Mouse (Mus musculus): ENCODE results near the gene C2cd2.
"Not testable (repeated sequence)": the region's sequence is repeated elsewhere in the genome, so short reads cannot be mapped to it uniquely, and the experiment has no call there.

Gene C2cd2

GRCm38 (mm10) chr16:97962151-97962948, at the start of gene C2cd2, which contains the start of gene Zbtb21:
Gene C2cd2, minus strand, starts transcription at chr16:97962598.
Gene Zbtb21, minus strand, starts transcription at chr16:97962622.
- DNase-seq: peak; percentile 97

- not testable (repeated sequence) for DNase-seq
These were observed 35.0 kb upstream of the C2cd2 start for GRCm38 (mm10) chr16:97997383-97997731.

DNA sequence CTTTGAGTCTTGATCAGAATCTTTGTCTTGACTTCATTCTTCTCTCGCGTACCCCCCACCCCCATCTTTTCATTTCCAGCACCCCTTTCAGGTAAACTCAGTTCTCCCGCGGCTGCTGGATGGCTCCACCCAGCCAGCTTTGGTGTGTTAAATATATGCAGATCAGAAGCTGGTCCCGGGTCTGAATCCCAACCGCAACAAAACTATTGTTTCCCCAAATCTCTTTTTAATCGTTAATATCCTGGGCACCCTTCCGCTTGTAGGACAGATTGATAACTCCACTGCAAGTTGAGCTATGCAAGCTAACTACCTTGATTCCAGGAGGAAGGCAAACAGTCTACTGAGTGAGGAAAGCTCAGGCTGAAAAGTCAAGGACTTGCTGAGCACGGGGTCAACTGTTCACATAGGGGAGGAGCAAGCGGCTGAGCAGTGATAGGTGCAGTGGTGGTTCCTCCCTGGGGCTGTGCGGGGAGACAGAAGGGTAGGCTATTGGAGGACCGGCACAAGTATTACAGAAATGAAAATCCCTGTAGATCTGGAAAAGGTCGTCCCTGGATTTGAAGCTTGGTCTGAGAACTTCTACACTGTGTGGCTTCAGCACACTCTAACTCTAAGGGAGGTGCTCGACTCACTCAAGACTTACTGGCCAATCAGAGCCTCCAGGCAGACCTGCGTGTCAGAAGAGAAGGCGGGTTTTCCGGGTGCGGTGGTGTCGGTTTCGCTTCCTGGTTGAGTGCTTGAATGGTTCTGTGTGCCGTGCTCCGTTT, 34.4 kb upstream of the C2cd2 start, which contains the start of gene B230307C23Rik:
TSS of gene B230307C23Rik (plus strand) at position 700 of the 767 bp plus-strand sequence.
- peak; percentile 92 for DNase-seq

- peak; percentile 13 for DNase-seq
These were observed 33.6 kb upstream of the C2cd2 start for GRCm38 (mm10) chr16:97995849-97996615.

DNA sequence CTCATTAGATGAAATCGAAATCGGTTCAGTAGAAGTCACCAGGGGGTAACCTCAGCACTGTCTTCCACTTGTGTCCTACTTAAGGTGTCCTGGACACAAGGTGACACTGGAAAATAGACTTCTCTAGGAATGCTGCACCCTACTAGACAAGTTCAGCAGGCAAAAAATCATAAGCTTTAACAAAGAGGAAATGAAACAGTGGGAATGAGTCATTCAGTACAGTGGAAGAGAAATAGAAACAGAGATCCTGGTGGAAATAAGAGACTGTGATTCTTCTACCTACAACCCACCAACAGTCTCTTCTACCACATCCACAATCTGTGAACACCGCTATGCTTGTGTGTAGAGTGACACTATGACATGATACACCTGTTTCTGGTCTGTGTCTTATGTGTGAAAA, 30.1 kb upstream of the C2cd2 start:
- not testable (repeated sequence) for DNase-seq

- DNase-seq: no peak
These were observed 29.1 kb upstream of the C2cd2 start for GRCm38 (mm10) chr16:97991517-97991916.

- no peak for DNase-seq
These were observed 22.2 kb upstream of the C2cd2 start for GRCm38 (mm10) chr16:97984589-97984988.

DNA sequence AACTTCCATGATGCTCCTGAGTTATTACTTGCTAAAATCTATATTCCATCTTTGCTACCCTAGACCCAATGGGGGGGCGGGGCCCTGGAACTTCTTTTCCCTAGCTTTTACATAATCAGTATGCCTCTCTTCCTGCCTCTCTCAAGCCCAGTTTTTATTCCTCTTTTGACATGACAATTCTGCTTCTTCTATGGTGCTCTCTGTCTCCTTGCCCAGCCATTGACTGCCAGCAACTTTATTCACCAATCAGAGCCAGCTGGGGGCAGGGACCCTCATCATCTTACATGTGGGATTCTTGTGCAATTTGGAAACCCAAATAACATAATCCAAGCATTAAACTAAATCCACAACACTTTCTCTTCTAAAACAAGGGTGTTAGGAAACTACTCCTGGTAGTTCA, 19.0 kb upstream of the C2cd2 start:
- no peak for DNase-seq

GRCm38 (mm10) chr16:97977722-97978121, 15.3 kb upstream of the C2cd2 start:
- DNase-seq: no peak

- no peak for DNase-seq
These were observed 14.9 kb upstream of the C2cd2 start for GRCm38 (mm10) chr16:97977277-97977676.

DNA sequence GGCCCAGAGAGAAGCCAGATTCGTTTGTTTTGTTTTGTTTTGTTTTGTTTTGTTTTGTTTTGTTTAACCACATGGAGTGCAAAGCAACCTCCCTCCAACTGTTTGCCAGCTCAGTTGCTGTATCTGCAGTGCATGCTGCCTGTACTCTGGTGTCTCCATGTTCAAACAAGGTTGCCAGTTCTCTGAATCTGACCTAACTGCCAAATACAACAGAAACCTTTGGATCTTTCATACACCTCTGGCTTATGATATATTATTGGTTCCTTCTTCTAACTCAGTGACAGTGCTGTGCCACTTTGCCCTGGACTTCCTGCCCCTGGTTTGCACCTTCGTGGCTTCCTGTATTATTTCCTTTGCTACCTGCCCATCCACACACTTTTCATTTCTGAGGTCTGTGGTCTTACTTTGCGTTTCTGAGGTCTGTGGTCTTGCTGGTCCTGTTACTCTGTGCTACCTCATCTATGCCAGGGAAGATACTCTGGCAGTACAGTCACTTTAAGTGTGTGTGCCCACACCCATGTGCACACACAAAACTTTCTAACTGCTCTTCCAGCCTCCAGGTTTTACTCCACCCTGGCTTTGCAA, 1.6 kb upstream of the C2cd2 start:
- DNase-seq: no peak

DNA sequence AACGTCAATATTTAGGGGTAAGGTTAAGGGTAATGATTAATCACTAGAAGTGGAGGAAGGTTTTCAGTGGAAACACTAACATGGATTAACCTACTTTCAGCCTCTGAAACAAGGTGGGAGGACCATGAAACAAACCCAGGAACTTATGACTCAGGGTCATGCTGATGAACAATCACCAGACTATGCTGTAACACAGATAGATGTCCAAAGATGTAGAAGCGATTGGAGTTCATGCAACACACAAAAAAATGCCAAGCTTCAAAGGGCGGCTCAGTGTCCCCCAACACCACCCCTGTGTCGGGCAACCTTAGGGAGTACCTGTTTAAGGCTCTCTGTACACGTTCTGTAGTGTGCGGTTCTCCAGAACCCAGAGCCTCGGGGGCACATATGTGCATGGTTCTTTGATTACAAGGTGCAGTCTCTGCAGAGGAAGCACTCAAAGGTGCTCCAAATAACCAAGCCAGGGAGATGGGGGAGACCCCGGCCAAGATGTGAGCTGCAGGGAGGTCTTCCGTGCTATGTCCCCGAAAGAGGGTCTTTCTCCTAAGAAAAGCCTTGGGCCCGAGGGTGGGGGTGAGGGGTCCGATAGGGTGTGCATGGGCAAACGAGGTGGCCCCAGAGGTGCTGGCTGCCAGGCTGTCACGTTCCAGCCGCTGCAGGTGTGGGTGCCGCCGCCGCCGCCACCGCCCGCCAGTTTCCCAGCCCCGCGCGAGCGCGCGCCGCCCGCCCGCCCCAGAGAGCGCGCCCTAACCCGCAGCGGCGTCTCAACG, 832 bp downstream of the C2cd2 start:
- DNase-seq: peak; percentile 34

DNA sequence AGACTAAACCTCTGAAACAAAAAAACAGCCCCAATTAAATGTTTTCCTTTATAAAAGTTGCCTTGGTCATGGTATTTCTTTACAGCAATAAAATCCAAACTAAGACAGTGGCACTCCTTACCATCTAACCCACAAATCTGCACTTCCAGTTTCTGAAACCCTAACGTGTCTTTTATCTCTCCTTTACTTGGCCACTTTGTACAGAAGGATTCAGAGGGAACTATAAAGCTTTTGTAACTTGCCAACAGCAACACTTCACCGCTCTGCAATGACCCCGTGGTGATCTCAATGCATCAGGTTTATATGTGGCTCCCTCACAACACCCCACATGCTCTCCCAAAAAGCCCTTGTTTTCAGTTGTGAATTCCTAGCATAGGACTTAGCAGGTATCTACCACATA, 2.0 kb downstream of the C2cd2 start:
- no peak for DNase-seq

- DNase-seq: no peak
These were observed 3.9 kb downstream of the C2cd2 start for GRCm38 (mm10) chr16:97958401-97958973.

- no peak for DNase-seq
These were observed 4.8 kb downstream of the C2cd2 start for GRCm38 (mm10) chr16:97957626-97958025.

DNA sequence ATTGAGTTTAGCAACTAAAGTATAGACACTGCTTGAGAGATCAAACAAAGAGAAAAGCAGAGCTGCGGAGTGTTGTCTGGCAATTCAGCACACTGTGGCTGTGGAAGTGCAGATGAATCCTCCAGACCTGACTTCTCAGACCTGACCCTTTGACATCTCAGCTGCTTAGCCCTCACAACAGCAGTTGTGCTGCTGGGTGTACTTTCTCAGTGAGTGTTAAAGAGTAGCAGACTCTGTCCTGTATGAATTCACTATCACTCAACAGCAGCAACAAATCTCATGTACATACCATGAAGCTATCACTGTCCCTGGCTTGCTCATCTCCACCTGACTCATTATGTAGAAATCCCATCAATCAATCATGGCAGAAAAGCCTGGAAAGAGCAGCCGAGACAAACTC, 6.4 kb downstream of the C2cd2 start:
- no peak for DNase-seq

DNA sequence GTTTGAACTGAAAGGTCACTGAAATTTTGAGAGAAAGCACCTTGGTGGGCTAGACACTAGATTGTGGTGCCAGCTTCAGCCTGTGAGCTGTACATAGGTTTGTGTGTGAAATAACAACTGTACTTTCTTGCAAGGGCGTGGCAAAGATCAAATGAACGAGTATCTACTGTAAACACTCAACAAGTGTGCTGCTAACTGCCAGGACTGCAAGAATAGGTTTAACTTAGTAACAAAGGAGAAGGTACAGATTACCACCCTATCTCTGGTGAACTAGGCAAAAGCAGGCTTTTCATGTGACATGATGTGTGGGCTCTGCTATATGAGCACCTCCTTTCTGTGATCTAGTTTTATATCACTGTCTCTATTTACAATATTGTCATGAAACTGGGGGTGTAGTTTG, 9.1 kb downstream of the C2cd2 start:
- no peak for DNase-seq

GRCm38 (mm10) chr16:97952801-97953200, 9.6 kb downstream of the C2cd2 start:
- DNase-seq: no peak

DNA sequence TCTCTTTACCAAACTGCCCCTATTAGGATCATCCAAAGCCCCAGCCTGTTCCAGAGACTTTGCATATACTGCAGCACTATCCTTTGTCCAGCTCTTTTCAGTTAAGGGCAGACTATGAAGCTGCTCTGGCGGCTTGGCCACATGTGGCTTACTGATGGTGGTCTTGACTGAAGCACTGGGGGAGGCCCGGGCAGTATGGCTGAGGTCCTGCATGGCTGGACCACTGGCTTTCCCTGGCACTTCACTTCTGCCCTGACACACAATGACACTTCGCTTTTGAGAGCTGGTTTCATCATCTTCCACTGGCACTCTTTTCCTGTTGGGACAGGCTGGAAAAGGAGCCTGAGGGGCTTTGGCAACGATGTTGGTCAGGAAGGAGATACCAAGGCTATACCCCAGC, 10.0 kb downstream of the C2cd2 start:
- no peak for DNase-seq

DNA sequence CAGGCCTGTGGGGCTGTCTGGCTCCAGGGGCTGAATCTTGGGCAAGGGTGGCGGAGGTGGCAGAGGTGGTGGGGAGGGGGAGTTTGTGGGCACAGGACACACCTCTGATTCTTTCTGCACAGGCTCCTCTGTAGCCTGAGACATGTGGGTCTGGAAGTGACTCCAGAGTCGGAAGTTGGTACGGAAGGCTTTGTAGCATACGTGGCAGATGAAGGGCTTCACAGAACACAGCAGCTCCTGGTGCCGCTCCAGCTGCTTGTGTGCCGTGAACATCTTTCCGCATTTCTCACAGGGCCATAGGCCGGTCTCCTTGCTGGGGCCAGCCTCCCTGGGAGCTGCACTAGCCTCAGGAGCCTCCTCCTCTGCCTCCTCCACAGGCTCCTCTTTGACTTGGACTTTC, 12.3 kb downstream of the C2cd2 start:
- DNase-seq: no peak

DNA sequence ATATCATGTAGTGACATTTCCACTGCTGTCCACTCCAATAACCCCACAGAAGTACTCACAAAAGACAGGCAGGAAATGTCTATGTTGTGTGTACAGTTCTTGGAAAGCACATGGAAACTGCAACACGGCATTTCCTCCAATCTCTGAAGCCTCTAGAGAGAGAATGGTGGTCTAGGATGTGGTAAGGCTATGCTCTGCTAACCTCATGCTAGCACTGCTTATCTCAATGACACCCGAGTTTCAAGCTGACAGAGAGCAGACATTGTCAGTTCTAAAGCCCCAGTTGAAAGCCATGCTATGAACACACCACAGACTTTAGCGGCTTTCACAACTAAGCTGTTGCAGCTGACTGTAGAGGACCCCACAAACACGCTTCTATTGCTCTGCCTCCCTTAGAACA, 13.6 kb downstream of the C2cd2 start:
- DNase-seq: no peak

- DNase-seq: not testable (repeated sequence)
These were observed 15.4 kb downstream of the C2cd2 start for GRCm38 (mm10) chr16:97946993-97947392.
